Mouse (Mus musculus): Measurements from ENCODE around the gene Mkrn1. TPM values are rescaled to one million over a fixed set of nuclear protein-coding genes. Genes with fewer than 3 reads are reported as not detected.
A peak's percentile ranks its signal among the peaks of the same experiment; 100 is the strongest.

Gene Mkrn1
- 62.1 and 65.2 TPM in 2 replicates for polyA plus RNA-seq (2016; fragmentation: Nextera tagmentation; extraction: Ambion mirVana)

DNA sequence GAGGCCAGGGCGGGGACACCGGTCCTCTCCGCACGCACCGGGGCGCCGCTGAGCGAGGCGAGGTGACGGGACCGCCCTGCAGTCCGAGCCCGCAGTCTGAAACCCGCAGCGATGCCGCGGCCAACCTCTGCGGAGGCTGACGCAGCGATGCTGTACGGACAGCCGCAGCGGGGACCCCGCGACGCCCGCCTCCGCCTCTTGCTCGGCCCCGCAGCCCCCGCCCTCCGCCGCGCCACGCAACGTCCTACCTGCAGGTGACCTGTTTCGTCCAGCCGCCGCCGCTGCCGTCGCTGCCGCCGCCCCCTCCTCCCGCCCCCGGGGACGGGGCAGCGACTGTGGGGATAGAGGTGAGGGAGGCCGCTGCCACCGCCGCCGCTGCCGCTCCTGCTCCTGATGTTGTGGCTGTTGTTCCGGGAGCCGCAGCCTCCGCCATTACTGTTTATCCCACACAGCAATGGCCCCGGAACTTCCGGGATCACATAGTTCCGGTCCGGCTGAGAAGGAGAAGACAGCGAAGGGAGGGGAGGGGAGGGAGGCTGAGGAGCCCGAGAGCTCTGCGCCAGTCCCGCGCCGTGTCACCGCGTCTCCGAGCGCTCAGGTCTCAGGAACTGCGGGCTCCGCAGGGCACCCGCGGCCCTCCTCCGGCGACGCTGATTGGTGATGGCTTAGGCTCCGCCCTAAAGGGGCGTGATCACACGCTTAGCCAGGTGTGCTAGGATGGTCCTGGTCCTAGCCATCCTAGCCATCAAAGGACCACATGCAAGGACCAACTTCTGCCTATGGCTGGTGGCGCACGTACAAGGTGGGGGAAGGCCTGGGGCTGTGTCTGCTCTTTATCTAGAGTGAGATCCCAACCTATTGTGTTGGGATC is at the start of gene Mkrn1:
Gene Mkrn1, minus strand, starts transcription at position 612 of the 871 bp plus-strand sequence.
- peaks cover 23% of the 10 kb centered on the region for H3K4me1 ChIP-seq
- no peaks in the 10 kb centered on the region for H3K36me3 ChIP-seq (replicated peaks)
- H3K4me3 ChIP-seq = peak within 1 kb of the TSS; percentile 88
- WGBS = under 1% methylated on average over 82 of the region's 82 CpGs
- H3K27ac ChIP-seq = peak within 1 kb of the TSS; percentile 92
- no peaks in the 10 kb centered on the region for H3K9me3 ChIP-seq
- peak; percentile 85 for DNase-seq (ENCODE audit: extremely low spot score, low spot score)
- H3K27me3 ChIP-seq (ENCODE audit: poor library complexity, severe bottlenecking) = peaks cover 23% of the 10 kb centered on the region

DNA sequence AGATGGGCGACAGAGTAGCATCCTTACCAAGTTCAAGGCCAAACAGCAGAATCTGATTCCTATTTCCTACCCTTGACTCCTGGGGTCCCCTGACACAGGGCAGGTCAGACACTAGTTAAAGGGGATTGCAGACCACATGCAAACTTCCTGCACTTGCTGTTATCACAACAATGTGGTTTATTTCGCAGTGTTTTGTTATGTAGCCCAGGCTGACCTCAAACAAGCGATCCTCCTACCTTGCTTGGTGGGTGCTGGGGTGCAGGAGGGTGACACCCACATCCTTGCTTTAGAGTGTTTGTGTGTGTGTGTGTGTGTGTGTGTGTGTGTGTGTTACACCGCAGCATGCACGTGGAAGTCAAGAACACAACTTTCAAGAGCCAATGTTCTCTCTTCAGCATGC is 49.2 kb upstream of the Mkrn1 start:
- Histone ChIP-seq H3K27ac (no peak overlapping the region), H3K36me3 (replicated peaks) (peaks cover 95% of the 10 kb centered on the region), H3K4me3 (no peak overlapping the region), H3K9me3 (no peaks in the 10 kb centered on the region), H3K4me1 (peaks cover 13% of the 10 kb centered on the region; the same call in 1 of the 2 replicates), H3K27me3 (ENCODE audit: poor library complexity, severe bottlenecking) (no peaks in the 10 kb centered on the region)
- WGBS = 90% methylated on average over 5 of the region's 5 CpGs
- no peak for DNase-seq (ENCODE audit: extremely low spot score, low spot score)

DNA sequence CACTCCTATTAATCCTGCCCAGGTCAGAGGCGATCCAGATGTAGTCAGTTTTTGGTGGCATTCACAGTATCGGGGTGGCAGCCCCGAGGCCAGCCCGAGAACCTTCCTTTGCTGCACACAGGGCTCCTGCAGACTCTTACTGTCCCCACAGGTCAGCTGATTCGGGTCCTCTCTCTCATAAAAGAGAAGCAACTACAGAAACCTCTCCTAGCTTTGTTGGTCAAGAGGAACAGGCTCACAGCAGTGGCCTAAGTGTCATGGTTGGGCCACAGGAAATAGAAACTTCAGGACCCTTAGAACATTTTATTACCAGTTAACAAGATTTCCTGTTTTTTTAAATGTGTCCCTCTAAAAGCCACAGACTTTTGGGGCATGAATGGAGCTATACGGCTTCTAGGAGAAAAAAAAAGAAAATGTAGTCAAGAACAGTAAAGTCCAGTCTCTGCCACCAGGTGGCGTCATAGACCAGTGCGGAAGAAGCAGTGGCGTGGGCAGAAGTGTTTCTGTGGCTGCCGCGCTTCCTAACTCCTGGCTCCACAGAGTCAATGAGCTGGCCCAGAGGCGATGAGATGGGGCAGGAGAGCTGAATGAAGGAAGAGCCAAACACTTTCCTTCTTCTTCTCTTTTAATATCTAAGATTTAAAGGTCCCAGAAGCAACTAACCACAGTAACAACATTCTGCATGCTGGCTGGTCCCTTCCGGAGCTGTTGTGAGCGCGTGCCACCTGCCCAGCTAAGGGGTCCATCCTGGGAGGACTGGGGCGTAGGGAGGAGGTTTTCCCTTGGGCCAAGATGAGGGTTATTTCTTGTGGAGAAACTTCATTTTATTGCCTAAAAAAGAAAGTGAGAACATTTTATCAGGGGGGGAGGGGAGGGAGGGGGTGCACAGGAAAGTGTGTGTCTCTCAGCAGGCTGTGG is 42.6 kb upstream of the Mkrn1 start:
- no peaks in the 10 kb centered on the region for H3K27me3 ChIP-seq (ENCODE audit: poor library complexity, severe bottlenecking)
- peaks cover 72% of the 10 kb centered on the region for H3K36me3 ChIP-seq (replicated peaks)
- peaks cover 6% of the 10 kb centered on the region; the same call in 1 of the 2 replicates for H3K4me1 ChIP-seq
- 0 out of 2 replicates have a peak overlapping the region, but pooled peaks have one; percentile 44 for H3K27ac ChIP-seq
- H3K4me3 ChIP-seq = no peak overlapping the region
- WGBS = 52% methylated on average over 16 of the region's 16 CpGs
- peak; percentile 74 for DNase-seq (ENCODE audit: extremely low spot score, low spot score)
- H3K9me3 ChIP-seq = peaks cover 9% of the 10 kb centered on the region

- H3K36me3 ChIP-seq (replicated peaks) = peaks cover 47% of the 10 kb centered on the region
- H3K4me1 ChIP-seq = peaks cover 6% of the 10 kb centered on the region; the same call in 1 of the 2 replicates
- no peaks in the 10 kb centered on the region for H3K27me3 ChIP-seq (ENCODE audit: poor library complexity, severe bottlenecking)
- no peak overlapping the region for H3K27ac ChIP-seq
- peaks cover 9% of the 10 kb centered on the region for H3K9me3 ChIP-seq
- DNase-seq (ENCODE audit: extremely low spot score, low spot score) = no peak
- no peak overlapping the region for H3K4me3 ChIP-seq
- 96% methylated on average over 11 of the region's 11 CpGs for WGBS
Measured at GRCm38 (mm10) chr6:39460040-39460439, 39.8 kb upstream of the Mkrn1 start.

DNA sequence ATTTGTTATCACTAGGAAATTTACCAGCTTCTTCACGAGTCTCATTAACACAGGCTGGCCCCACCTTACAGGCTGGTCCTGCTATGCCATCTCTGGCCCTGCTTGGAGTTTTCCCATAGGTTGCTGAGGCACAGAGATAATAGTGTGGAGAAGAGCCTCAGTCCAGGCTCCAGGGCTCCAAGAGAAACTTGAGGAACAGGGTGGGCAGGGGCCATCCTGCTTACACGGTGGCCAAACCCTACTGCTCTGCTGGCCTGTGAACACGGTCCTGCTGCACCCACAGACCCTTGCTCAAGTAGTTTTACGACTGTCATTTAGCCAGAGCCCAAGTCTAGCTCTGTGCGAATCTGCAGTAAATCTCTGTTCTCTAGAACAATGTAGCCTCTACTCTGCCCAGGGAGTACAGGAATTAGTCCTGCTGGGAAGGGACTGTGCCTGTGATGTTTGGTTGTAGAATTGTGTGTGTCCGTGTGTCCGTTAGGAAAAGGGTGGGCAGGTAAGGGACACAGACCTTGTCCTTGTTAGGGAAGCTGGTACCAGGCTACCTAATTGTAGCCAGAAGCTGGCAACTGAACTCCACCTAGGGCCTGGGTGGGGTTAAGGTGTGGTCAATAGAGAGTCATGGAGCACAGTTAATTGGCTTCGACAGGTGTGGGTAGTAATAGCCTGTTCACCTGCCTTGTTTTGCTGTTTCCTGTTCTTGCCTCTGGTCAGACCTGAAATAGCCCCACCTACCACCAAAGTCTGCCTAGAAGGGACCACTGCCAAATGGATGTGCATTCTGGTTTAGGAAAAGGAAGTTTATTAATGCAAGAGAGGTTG is 35.3 kb upstream of the Mkrn1 start:
- peaks cover 7% of the 10 kb centered on the region for H3K36me3 ChIP-seq (replicated peaks)
- no peaks in the 10 kb centered on the region for H3K4me1 ChIP-seq
- no peak for DNase-seq (ENCODE audit: extremely low spot score, low spot score)
- no peak overlapping the region for H3K27ac ChIP-seq
- 84% methylated on average over 8 of the region's 8 CpGs for WGBS
- no peak overlapping the region for H3K4me3 ChIP-seq
- peaks cover 7% of the 10 kb centered on the region for H3K9me3 ChIP-seq
- no peaks in the 10 kb centered on the region for H3K27me3 ChIP-seq (ENCODE audit: poor library complexity, severe bottlenecking)

DNA sequence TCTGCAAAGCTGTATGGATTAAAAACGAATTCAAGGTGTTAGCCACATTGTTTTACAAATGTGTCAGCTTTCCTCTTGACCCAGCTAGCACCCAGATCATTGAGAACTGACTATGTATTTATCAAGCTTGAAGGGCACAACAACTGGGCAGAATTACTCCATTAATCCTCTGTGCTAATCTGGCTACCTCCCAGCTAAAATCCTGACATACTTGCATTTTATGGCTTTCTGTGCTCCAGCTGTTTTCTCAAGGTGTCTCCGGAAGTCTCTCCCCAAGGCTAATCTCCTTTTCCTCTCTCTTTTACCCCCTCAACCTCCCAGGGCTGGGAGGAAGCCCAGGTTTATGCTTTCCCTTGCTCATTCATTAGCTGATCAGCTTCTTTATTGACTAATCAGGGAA is 34.4 kb upstream of the Mkrn1 start:
- Histone ChIP-seq H3K36me3 (replicated peaks) (no peaks in the 10 kb centered on the region), H3K27me3 (ENCODE audit: poor library complexity, severe bottlenecking) (no peaks in the 10 kb centered on the region), H3K9me3 (no peaks in the 10 kb centered on the region), H3K4me3 (no peak overlapping the region), H3K4me1 (peaks cover 7% of the 10 kb centered on the region), H3K27ac (no peak overlapping the region)
- WGBS = 71% methylated on average over 2 of the region's 2 CpGs
- no peak for DNase-seq (ENCODE audit: extremely low spot score, low spot score)

GRCm38 (mm10) chr6:39453564-39453963 is 33.3 kb upstream of the Mkrn1 start:
- no peak for DNase-seq (ENCODE audit: extremely low spot score, low spot score)
- Histone ChIP-seq H3K9me3 (no peaks in the 10 kb centered on the region), H3K27me3 (ENCODE audit: poor library complexity, severe bottlenecking) (no peaks in the 10 kb centered on the region), H3K27ac (no peak overlapping the region), H3K4me3 (no peak overlapping the region), H3K4me1 (peaks cover 12% of the 10 kb centered on the region), H3K36me3 (replicated peaks) (no peaks in the 10 kb centered on the region)
- 92% methylated on average over 4 of the region's 4 CpGs for WGBS

- no peak for DNase-seq (ENCODE audit: extremely low spot score, low spot score)
- Histone ChIP-seq H3K4me1 (peaks cover 24% of the 10 kb centered on the region), H3K9me3 (no peaks in the 10 kb centered on the region), H3K27me3 (ENCODE audit: poor library complexity, severe bottlenecking) (peaks cover 8% of the 10 kb centered on the region; the same call in 1 of the 2 replicates), H3K36me3 (replicated peaks) (no peaks in the 10 kb centered on the region), H3K27ac (no peak overlapping the region), H3K4me3 (no peak overlapping the region)
- 86% methylated on average over 3 of the region's 3 CpGs for WGBS
Measured at GRCm38 (mm10) chr6:39451033-39451432, 30.8 kb upstream of the Mkrn1 start.

- Histone ChIP-seq H3K4me3 (no peak overlapping the region), H3K27me3 (ENCODE audit: poor library complexity, severe bottlenecking) (peaks cover 8% of the 10 kb centered on the region; the same call in 1 of the 2 replicates), H3K36me3 (replicated peaks) (no peaks in the 10 kb centered on the region), H3K9me3 (no peaks in the 10 kb centered on the region), H3K27ac (no peak overlapping the region), H3K4me1 (peaks cover 29% of the 10 kb centered on the region)
- no peak for DNase-seq (ENCODE audit: extremely low spot score, low spot score)
- 89% methylated on average over 4 of the region's 4 CpGs for WGBS
Measured at GRCm38 (mm10) chr6:39450580-39450979, 30.3 kb upstream of the Mkrn1 start.

- no peaks in the 10 kb centered on the region for H3K36me3 ChIP-seq (replicated peaks)
- peaks cover 8% of the 10 kb centered on the region; the same call in 1 of the 2 replicates for H3K27me3 ChIP-seq (ENCODE audit: poor library complexity, severe bottlenecking)
- no peaks in the 10 kb centered on the region for H3K9me3 ChIP-seq
- 56% methylated on average over 4 of the region's 4 CpGs for WGBS
- H3K4me1 ChIP-seq = peaks cover 30% of the 10 kb centered on the region
- H3K27ac ChIP-seq = no peak overlapping the region; the same call in 1 of the 2 replicates
- DNase-seq (ENCODE audit: extremely low spot score, low spot score) = no peak
- no peak overlapping the region for H3K4me3 ChIP-seq
Measured at GRCm38 (mm10) chr6:39447429-39448185, 27.3 kb upstream of the Mkrn1 start.

DNA sequence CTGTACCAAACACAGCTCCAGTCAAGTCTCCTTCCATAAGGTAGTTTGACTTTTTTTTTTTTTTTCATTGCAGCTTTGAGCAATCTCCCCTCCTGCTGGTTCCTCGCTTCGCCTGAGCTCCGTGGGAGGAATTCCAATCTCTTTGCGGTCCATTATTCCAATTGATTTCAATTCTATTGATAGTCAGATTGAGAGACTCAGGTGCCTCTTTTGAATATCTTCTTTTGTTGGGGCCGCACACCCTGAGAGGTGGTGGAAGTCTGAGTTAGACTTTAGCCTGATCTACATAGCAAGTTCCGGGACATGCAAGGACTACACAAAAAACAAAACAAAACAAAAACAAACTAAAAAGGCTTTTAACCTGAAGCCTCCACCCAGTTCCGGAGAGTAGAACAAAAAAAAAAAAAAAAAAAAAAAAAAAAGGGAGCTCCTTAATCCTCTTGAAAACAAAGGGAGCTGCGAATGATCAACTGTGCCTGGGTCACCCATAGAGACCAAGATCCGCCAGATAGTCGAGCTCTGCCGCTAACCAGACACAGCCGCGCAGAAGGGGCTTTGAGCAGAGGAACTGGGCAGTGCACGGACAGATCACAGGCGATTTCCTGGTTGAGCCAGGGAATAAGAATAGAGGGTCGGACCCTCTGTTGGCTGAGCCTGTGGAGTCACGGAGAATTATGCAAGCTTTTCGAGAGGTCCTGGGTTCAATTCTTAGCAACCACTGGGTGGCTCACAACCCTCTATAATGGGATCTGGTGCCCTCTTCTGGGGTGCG is 25.7 kb upstream of the Mkrn1 start:
- WGBS = 4% methylated on average over 19 of the region's 19 CpGs
- peak overlapping the region; percentile 52; the same call in 1 of the 2 replicates for H3K27ac ChIP-seq
- H3K9me3 ChIP-seq = no peaks in the 10 kb centered on the region
- DNase-seq (ENCODE audit: extremely low spot score, low spot score) = peak; percentile 37
- H3K4me1 ChIP-seq = peaks cover 30% of the 10 kb centered on the region
- peaks cover 8% of the 10 kb centered on the region; the same call in 1 of the 2 replicates for H3K27me3 ChIP-seq (ENCODE audit: poor library complexity, severe bottlenecking)
- H3K36me3 ChIP-seq (replicated peaks) = no peaks in the 10 kb centered on the region
- peak overlapping the region; percentile 39 for H3K4me3 ChIP-seq

All from forebrain, embryonic 10.5 days (tissue).